Mouse (Mus musculus) brain, embryonic 14.5 days (tissue): Measurements from ENCODE around the gene Foxk2.
A peak's percentile ranks its signal among the peaks of the same experiment; 100 is the strongest.

ENCODE experiments used
- CTCF ChIP-seq: fragments of 200-500 bp; IDR thresholded peaks from 2 replicates; pipeline ENCODE4 v1.5.1; 2012; ENCODE audit warnings: inconsistent platforms, mild to moderate bottlenecking, moderate library complexity, borderline replicate concordance; ENCODE audit not compliant: insufficient read depth, insufficient read length; ENCODE audit errors: extremely low read depth
- POLR2A ChIP-seq: fragments of 200-500 bp; IDR thresholded peaks from 2 replicates; pipeline ENCODE4 v1.6.1; 2012; ENCODE audit warnings: mild to moderate bottlenecking, inconsistent platforms, borderline replicate concordance; ENCODE audit not compliant: poor library complexity, insufficient read depth, insufficient read length, severe bottlenecking; ENCODE audit errors: extremely low read depth

GRCm38 (mm10) chr11:121237345-121238128 is 22.3 kb upstream of the Foxk2 start:
- TF ChIP-seq CTCF = peak; percentile 56; the same call in 1 of the 2 replicates
- no peak for TF ChIP-seq POLR2A
